In the genomic region with DNA sequence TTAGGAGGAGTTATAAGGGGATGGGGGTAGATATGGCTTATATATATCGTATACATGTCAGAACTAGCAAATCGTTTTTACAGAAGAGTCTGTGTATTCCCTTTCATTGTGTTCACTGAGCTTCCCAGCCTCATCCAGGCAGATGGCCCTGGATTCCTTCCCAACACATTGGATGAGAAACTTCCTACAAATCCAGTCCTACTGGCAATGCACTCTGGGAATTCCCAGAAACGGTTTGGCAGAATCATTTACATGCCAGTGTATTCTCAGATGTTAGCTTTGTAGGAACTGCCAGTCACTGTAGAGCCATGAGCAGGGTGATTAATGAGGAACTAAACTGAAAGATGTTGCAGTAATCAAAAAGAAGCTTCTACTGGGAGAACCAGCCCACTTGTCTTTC, we compare ENCODE assay signal across 14 mouse cellular contexts. TPM values are rescaled to one million over a fixed set of nuclear protein-coding genes. Genes with fewer than 3 reads are reported as not detected.
A peak's percentile ranks its signal among the peaks of the same experiment; 100 is the strongest.
DNase-seq lines count a peak whose midpoint lies in the region; ATAC-seq and TF ChIP-seq lines count a peak whose summit lies in the region.
"Had no signal": no experiment of that assay in that cellular context is flagged by ENCODE, and none has a peak within 500 bp of the region (broad histone marks: within the 10 kb centered on the region; RNA-seq: fewer than 3 reads in every experiment).

No protein-coding gene starts in this region.

- ATAC-seq in frontal cortex, adult (ENCODE audit: low TSS enrichment) = peak; percentile 57; the same call in 1 of the 2 replicates
- no peak for ATAC-seq in midbrain, postnatal 0 days (ENCODE audit: low FRiP score)
- ATAC-seq in forebrain, postnatal 0 days = peak; percentile 90

- no peak overlapping the region for H3K4me3 ChIP-seq in midbrain, postnatal 0 days (ENCODE audit: low read depth, low read length)
- H3K4me3 ChIP-seq in midbrain, embryonic 10.5 days = no peak overlapping the region
- no peak overlapping the region for H3K4me3 ChIP-seq in forebrain, postnatal 0 days (ENCODE audit: low read depth, low read length)
- H3K4me3 ChIP-seq: hindbrain, embryonic 15.5 days; liver, embryonic 15.5 days had no signal

- no peak overlapping the region for H3K9ac ChIP-seq in midbrain, postnatal 0 days (replicated peaks; ENCODE audit: low read length, poor library complexity, severe bottlenecking)
- no peak overlapping the region for H3K9ac ChIP-seq in forebrain, postnatal 0 days
- H3K9ac ChIP-seq: hindbrain, embryonic 15.5 days; liver, embryonic 15.5 days had no signal

- DNase-seq in frontal cortex, postnatal 25 days (ENCODE audit: low spot score in 2 of 2) = no peak
- peak; percentile 32 for DNase-seq in midbrain, postnatal 0 days (ENCODE audit: low spot score)
- no peak for DNase-seq in midbrain, embryonic 10.5 days (ENCODE audit: low spot score)
- DNase-seq in forebrain, postnatal 0 days = peak; percentile 86
- DNase-seq in telencephalon, adult 2 months (ENCODE audit: low read depth, low spot score) = peak; percentile 12
- no peak for DNase-seq in urinary bladder, postnatal 10 days (ENCODE audit: low spot score)
- DNase-seq: adrenal gland, postnatal 25 days; B cell, adult 2 months; heart, adult 18-20 months; kidney, adult 2 months; left cerebral cortex, postnatal 4 days had no signal

- no peak for TF ChIP-seq CTCF in midbrain, postnatal 0 days (IDR thresholded peaks at IDR 0.05)
- TF ChIP-seq CTCF in forebrain, postnatal 0 days (IDR thresholded peaks at IDR 0.05; ENCODE audit: low read depth) = no peak

- no peak overlapping the region for H3K4me2 ChIP-seq in midbrain, postnatal 0 days (ENCODE audit: low read depth, low read length, poor library complexity, severe bottlenecking)
- H3K4me2 ChIP-seq in forebrain, postnatal 0 days (ENCODE audit: low read depth) = no peak overlapping the region
- H3K4me2 ChIP-seq: hindbrain, embryonic 15.5 days; liver, embryonic 15.5 days had no signal

- no peaks in the 10 kb centered on the region for H3K27me3 ChIP-seq in midbrain, postnatal 0 days (ENCODE audit: insufficient read depth, low read length)
- no peaks in the 10 kb centered on the region for H3K27me3 ChIP-seq in midbrain, embryonic 10.5 days (ENCODE audit: low read depth, poor library complexity, severe bottlenecking)
- no peaks in the 10 kb centered on the region for H3K27me3 ChIP-seq in forebrain, postnatal 0 days (ENCODE audit: insufficient read depth, low read length)
- H3K27me3 ChIP-seq: hindbrain, embryonic 15.5 days; liver, embryonic 15.5 days had no signal

- H3K27ac ChIP-seq in midbrain, postnatal 0 days (ENCODE audit: low read depth, low read length) = no peak overlapping the region
- no peak overlapping the region for H3K27ac ChIP-seq in midbrain, embryonic 10.5 days (replicated peaks)
- no peak overlapping the region for H3K27ac ChIP-seq in forebrain, postnatal 0 days (ENCODE audit: low read depth, low read length)
- H3K27ac ChIP-seq: hindbrain, embryonic 15.5 days; liver, embryonic 15.5 days had no signal

- H3K36me3 ChIP-seq in midbrain, postnatal 0 days (ENCODE audit: insufficient read depth, low read length) = no peaks in the 10 kb centered on the region
- no peaks in the 10 kb centered on the region for H3K36me3 ChIP-seq in midbrain, embryonic 10.5 days
- no peaks in the 10 kb centered on the region for H3K36me3 ChIP-seq in forebrain, postnatal 0 days (ENCODE audit: insufficient read depth)
- H3K36me3 ChIP-seq: hindbrain, embryonic 15.5 days; liver, embryonic 15.5 days had no signal

- no peaks in the 10 kb centered on the region for H3K9me3 ChIP-seq in midbrain, postnatal 0 days (ENCODE audit: low read length)
- H3K9me3 ChIP-seq in midbrain, embryonic 10.5 days (replicated peaks) = no peaks in the 10 kb centered on the region
- H3K9me3 ChIP-seq in forebrain, postnatal 0 days (ENCODE audit: low read length) = no peaks in the 10 kb centered on the region
- H3K9me3 ChIP-seq: hindbrain, embryonic 15.5 days; liver, embryonic 15.5 days had no signal

- WGBS in midbrain, postnatal 0 days = 74% methylated on average over 3 of the region's 3 CpGs
- 92% methylated on average over 3 of the region's 3 CpGs for WGBS in midbrain, embryonic 10.5 days
- WGBS in forebrain, postnatal 0 days = 55% methylated on average over 3 of the region's 3 CpGs

- no peaks in the 10 kb centered on the region for H3K4me1 ChIP-seq in midbrain, postnatal 0 days (ENCODE audit: insufficient read depth, low read length)
- peaks cover 5% of the 10 kb centered on the region for H3K4me1 ChIP-seq in midbrain, embryonic 10.5 days
- H3K4me1 ChIP-seq in forebrain, postnatal 0 days (ENCODE audit: insufficient read depth) = no peaks in the 10 kb centered on the region
- H3K4me1 ChIP-seq: liver, embryonic 15.5 days had no signal

RNA-seq across cellular contexts. Expression of a gene that starts 36.6 kb away (rescaled TPM):
- total RNA-seq in midbrain, postnatal 0 days (2014; rRNA removed) = 54.3 and 57.8 TPM in 2 replicates
- polyA plus RNA-seq in midbrain, postnatal 0 days (2015; fragmentation: Nextera tagmentation; extraction: Ambion mirVana) = 45.4 and 57.2 TPM in 2 replicates
- polyA plus RNA-seq in midbrain, embryonic 10.5 days (2016; fragmentation: Nextera tagmentation; extraction: Ambion mirVana) = 16.7 and 19.7 TPM in 2 replicates
- total RNA-seq in forebrain, postnatal 0 days (2014; rRNA removed) = 50.5 and 54.0 TPM in 2 replicates
- 58.3 and 75.2 TPM in 2 replicates for polyA plus RNA-seq in forebrain, postnatal 0 days (2015; fragmentation: Nextera tagmentation; extraction: Ambion mirVana)

Comparison
In these comparisons a context has a peak if more than half of its experiments do, and no peak if none do; other contexts are left out.
1. DNase-seq: peak in midbrain, postnatal 0 days (single experiment), forebrain, postnatal 0 days (single experiment) and telencephalon, adult 2 months (single experiment); none in frontal cortex, postnatal 25 days (0 of 2), midbrain, embryonic 10.5 days (single experiment) and urinary bladder, postnatal 10 days (single experiment).